Mouse (Mus musculus) C2C12 (cell line): ENCODE measurements at regions not wholly inside any gene's neighbourhood (a gene's known extent, or its start where the extent isn't known, plus 50 kb on each side); places are given as distances from the start of the nearest gene placed in this dataset.

ENCODE experiments used
- CEBPB ChIP-seq: IDR thresholded peaks from one replicate; pipeline ENCODE4 v1.6.1; 2011; ENCODE audit warnings: low read depth, mild to moderate bottlenecking, control low read depth, moderate library complexity
- CTCF ChIP-seq: IDR thresholded peaks from one replicate; pipeline ENCODE4 v1.5.1; 2011; ENCODE audit not compliant: control insufficient read depth, insufficient read depth, insufficient read length
- FOSL1 ChIP-seq: IDR thresholded peaks from one replicate; pipeline ENCODE4 v1.8.0; 2011; ENCODE audit warnings: mild to moderate bottlenecking, low read length; ENCODE audit not compliant: poor library complexity, insufficient read depth, severe bottlenecking
- MAX ChIP-seq: IDR thresholded peaks from one replicate; pipeline ENCODE4 v1.6.1; 2011; ENCODE audit warnings: mild to moderate bottlenecking, control low read depth
- MYOD1 ChIP-seq: IDR thresholded peaks from one replicate; pipeline ENCODE4 v1.6.1; 2011; ENCODE audit warnings: low read depth; ENCODE audit not compliant: control insufficient read depth, insufficient read length
- MYOG ChIP-seq: IDR thresholded peaks from one replicate; pipeline ENCODE4 v1.6.1; 2011; ENCODE audit not compliant: control insufficient read depth, insufficient read length; ENCODE audit errors: extremely low read depth
- USF1 ChIP-seq: IDR thresholded peaks from one replicate; pipeline ENCODE4 v1.6.1; 2011; ENCODE audit warnings: low read depth, mild to moderate bottlenecking, control low read depth, moderate library complexity

GRCm38 (mm10) chr13:6250106-6250505, 297.8 kb upstream of the Pitrm1 start:
- no peak for TF ChIP-seq CTCF
- TF ChIP-seq MAX, result no peak
- no peak for TF ChIP-seq USF1
- no peak for TF ChIP-seq CEBPB
- no peak for TF ChIP-seq MYOD1
- no peak for TF ChIP-seq MYOG
- TF ChIP-seq FOSL1, result no peak
